Mouse (Mus musculus): Measurements from ENCODE around the gene Gse1. TPM values are rescaled to one million over a fixed set of nuclear protein-coding genes. Genes with fewer than 3 reads are reported as not detected.

Gse1 gene
- polyA plus RNA-seq, 1 experiment from 2014 or later, result 24.0 TPM

DNA sequence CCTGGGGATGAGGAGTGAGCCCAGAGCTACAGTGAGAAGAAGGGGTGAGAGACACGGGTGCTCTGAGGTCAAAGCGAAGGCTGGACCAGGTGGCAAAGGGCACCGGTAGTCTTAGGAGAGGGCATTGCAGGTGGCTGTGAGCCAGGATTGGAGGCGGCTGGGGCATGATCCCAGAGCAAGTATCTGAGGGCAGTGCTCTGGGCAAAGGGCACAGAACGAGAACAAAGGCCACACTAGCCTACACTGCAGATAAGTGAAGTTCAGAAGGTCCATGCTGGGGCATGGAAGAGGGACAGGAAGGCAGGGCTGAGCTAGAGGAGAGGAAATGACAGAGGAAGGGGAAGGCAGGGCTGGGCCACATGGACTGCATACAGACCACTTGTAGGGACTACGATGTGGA is 213.4 kb downstream of the Gse1 start:
- Histone ChIP-seq H3K4me3 (no peak overlapping the region), H3K36me3 (ENCODE audit: poor library complexity, severe bottlenecking) (no peaks in the 10 kb centered on the region), H3K9ac (0 out of 2 replicates have a peak overlapping the region, but pooled peaks have one; percentile 50), H3K9me3 (replicated peaks) (no peaks in the 10 kb centered on the region), H3K4me2 (no peak overlapping the region), H3K27me3 (no peaks in the 10 kb centered on the region), H3K4me1 (peaks cover 64% of the 10 kb centered on the region), H3K27ac (no peak overlapping the region; the same call in 1 of the 2 replicates)
- ATAC-seq, result no peak
- WGBS, result 85% methylated on average over 6 of the region's 6 CpGs

DNA sequence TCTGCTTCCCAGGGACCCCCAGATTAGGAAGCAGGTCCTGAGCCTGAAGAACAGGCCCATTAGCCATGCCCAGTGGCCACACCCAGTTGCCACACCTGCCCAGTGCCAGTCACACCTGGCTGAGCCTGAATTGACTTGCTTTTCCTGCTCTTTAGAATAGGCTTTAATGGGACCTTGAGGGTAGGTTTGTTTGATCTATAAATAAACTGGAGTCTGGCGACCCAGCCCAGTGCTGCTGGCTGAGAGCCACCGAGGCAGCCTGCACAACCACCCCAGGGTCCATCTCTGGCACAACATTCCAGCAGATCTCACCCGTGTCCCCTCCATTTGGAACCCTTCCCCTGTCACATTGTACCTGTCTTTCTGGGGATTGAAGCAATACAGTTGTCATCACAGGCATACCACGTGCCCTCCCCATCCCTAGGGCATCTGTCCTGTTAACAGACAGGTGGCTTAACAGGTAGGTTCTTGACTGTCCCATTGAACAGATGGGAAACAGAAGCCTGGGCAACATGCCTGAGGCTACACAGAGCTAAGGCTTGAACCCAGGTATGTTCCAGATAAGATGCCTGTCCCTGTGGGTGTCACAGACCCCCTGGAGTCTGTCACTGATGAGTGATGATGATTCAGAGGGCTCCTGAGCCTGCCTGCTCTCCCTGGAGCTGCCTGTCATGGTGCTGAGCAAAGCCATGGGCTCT is 214.2 kb downstream of the Gse1 start:
- H3K9me3 ChIP-seq (replicated peaks), result no peaks in the 10 kb centered on the region
- H3K27me3 ChIP-seq, result no peaks in the 10 kb centered on the region
- no peak for ATAC-seq
- H3K4me1 ChIP-seq, result peaks cover 58% of the 10 kb centered on the region
- no peaks in the 10 kb centered on the region for H3K36me3 ChIP-seq (ENCODE audit: poor library complexity, severe bottlenecking)
- no peak overlapping the region for H3K4me3 ChIP-seq
- WGBS, result 61% methylated on average over 4 of the region's 4 CpGs
- peak overlapping the region; percentile 35; the same call in 1 of the 2 replicates for H3K27ac ChIP-seq
- H3K9ac ChIP-seq, result no peak overlapping the region
- no peak overlapping the region for H3K4me2 ChIP-seq

DNA sequence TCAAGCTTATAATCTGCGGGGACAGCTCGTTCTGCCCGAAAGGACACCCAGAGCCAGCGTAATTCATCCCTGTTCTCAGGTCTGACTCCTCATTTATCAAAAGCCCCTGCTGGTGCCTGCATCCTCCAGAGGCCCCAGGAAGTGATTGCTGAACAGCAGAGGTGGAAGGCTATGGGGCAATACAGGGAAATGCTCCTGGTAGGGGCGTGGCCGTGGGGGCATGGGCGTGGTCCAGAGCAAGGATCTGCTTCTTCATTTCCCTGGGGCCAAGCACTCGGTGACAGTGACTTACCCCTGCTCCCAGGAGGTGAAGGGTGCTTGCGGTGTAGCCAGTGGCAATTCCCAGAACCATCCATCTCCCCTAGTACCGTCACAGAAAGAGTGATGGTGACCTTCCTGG is 217.0 kb downstream of the Gse1 start:
- Histone ChIP-seq H3K36me3 (ENCODE audit: poor library complexity, severe bottlenecking) (no peaks in the 10 kb centered on the region), H3K9me3 (replicated peaks) (no peaks in the 10 kb centered on the region), H3K4me3 (no peak overlapping the region), H3K4me2 (no peak overlapping the region), H3K27ac (no peak overlapping the region), H3K9ac (no peak overlapping the region), H3K4me1 (peaks cover 58% of the 10 kb centered on the region), H3K27me3 (no peaks in the 10 kb centered on the region)
- WGBS, result 62% methylated on average over 10 of the region's 10 CpGs
- no peak for ATAC-seq

DNA sequence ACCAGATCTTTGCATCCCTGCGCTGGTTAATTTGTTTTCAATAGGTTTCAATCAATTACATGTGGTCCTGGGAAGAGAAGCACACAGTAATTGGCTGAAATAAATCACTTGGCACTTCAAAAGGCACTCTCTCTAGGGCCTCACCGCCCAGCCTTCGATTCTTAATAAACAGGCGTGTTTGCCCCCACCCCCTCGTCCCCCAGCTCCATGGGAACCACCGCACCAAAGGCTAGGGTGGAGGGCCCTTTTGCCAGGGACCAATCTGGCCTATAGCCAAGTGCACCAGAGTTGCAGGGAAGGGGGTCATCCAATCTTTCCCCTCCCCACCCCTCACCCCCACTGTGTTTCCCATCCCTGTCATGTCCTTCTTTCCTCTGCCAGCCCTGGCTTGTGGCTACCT is 219.9 kb downstream of the Gse1 start:
- Histone ChIP-seq H3K27ac (peak overlapping the region; percentile 91), H3K27me3 (no peaks in the 10 kb centered on the region), H3K4me3 (no peak overlapping the region), H3K4me1 (peaks cover 41% of the 10 kb centered on the region), H3K4me2 (no peak overlapping the region), H3K36me3 (ENCODE audit: poor library complexity, severe bottlenecking) (no peaks in the 10 kb centered on the region), H3K9ac (no peak overlapping the region; the same call in 1 of the 2 replicates), H3K9me3 (replicated peaks) (no peaks in the 10 kb centered on the region)
- 7% methylated on average over 6 of the region's 6 CpGs for WGBS
- ATAC-seq, result peak; percentile 14; the same call in 1 of the 2 replicates

DNA sequence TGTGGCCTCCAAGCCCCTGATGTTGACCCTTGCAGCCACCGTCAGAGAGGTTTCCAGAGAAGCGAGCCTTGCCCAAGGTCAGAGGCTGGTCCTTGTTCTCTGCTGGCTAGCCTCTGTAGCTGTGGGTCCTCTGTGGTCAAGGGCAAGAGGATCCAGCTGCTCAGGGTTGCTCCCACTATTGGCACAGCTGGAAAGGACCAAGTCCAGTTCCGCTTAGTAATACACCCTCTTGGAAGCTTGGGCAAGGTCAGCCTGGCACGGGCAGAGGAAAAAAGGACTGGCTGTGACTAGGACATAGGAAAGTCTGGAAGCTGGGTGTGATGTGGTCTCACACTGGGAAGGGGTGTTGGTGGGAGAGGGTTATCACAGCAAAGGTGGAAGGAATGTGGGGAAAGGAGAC is 220.9 kb downstream of the Gse1 start:
- 81% methylated on average over 4 of the region's 4 CpGs for WGBS
- Histone ChIP-seq H3K4me3 (no peak overlapping the region), H3K4me1 (peaks cover 44% of the 10 kb centered on the region), H3K4me2 (peak overlapping the region; percentile 42; the same call in 1 of the 2 replicates), H3K27ac (peak overlapping the region; percentile 91), H3K36me3 (ENCODE audit: poor library complexity, severe bottlenecking) (no peaks in the 10 kb centered on the region), H3K9me3 (replicated peaks) (no peaks in the 10 kb centered on the region), H3K27me3 (no peaks in the 10 kb centered on the region), H3K9ac (peak overlapping the region; percentile 57)
- no peak; the same call in 1 of the 2 replicates for ATAC-seq

DNA sequence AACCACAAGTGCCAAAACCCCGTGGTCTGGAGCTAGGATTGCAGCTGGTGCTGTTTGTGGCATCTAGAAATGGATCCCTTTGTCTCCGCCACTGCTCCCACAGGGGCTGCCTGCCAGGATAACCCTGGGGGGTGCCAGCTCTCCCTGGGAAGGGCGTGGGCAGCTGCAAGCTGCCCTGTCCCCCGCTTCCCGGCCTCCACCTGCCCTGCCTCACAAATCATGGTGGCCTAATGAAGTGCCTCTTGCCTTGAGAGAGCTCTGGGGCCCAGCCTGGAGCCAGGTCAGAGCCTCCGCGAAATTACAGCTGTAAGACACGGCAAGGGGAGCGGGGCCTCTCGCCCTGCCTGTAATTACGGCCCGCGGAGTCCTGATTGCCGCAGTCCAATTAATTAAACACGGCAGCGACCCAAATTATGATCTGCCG is 221.4 kb downstream of the Gse1 start:
- peak overlapping the region; percentile 57 for H3K9ac ChIP-seq
- peak overlapping the region; percentile 42 for H3K4me2 ChIP-seq
- 9% methylated on average over 17 of the region's 17 CpGs for WGBS

DNA sequence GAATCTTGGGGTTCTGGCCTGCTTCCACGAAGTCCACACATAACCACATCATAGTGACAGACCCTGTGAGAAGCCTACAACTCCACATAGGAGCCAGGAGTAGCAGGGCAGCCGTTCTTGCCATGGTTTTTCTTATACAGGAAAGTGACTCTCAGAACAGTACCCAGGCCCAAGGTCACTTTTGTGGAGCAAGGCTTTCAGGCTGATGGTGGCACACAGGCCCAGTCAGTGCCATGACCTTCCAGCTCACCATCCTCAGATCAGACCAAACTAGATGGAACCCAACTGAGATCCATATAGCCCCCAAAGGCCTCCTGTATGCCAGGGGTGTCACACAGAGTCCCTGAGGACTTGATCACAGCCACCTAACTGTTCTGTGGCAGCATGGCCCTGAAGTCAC is 223.9 kb downstream of the Gse1 start:
- H3K27ac ChIP-seq, result no peak overlapping the region
- ATAC-seq, result no peak
- no peaks in the 10 kb centered on the region for H3K36me3 ChIP-seq (ENCODE audit: poor library complexity, severe bottlenecking)
- H3K9ac ChIP-seq, result no peak overlapping the region
- no peak overlapping the region for H3K4me2 ChIP-seq
- H3K9me3 ChIP-seq (replicated peaks), result no peaks in the 10 kb centered on the region
- H3K4me3 ChIP-seq, result no peak overlapping the region
- peaks cover 73% of the 10 kb centered on the region for H3K4me1 ChIP-seq
- H3K27me3 ChIP-seq, result no peaks in the 10 kb centered on the region
- WGBS, result 92% methylated on average over 2 of the region's 2 CpGs

More for the DNA sequence above, 221.4 kb downstream of the Gse1 start:
- Histone ChIP-seq H3K9me3 (replicated peaks) (no peaks in the 10 kb centered on the region), H3K4me3 (no peak overlapping the region), H3K36me3 (ENCODE audit: poor library complexity, severe bottlenecking) (no peaks in the 10 kb centered on the region), H3K27ac (peak overlapping the region; percentile 91), H3K27me3 (no peaks in the 10 kb centered on the region), H3K4me1 (peaks cover 49% of the 10 kb centered on the region)
- peak; percentile 67; the same call in 1 of the 2 replicates for ATAC-seq

DNA sequence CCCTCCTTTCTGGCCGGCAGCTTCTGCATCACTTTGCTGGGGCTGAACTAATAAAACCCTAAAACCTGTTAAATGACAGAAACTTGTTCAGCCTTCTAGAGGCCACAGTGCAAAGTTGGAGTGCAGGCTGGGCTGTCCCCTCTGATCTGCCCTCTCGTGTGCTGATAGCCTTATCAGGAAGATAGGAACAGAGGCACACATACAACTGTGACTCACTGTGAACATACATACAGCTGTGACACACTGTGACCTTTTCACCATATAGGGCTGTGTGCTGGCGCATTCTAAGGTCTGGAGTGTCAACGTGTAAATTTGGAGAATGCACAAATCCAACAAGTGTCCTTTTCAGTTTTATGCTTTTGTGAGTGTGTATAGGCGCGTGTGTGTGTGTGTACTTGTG is 226.1 kb downstream of the Gse1 start:
- peaks cover 72% of the 10 kb centered on the region for H3K4me1 ChIP-seq

DNA sequence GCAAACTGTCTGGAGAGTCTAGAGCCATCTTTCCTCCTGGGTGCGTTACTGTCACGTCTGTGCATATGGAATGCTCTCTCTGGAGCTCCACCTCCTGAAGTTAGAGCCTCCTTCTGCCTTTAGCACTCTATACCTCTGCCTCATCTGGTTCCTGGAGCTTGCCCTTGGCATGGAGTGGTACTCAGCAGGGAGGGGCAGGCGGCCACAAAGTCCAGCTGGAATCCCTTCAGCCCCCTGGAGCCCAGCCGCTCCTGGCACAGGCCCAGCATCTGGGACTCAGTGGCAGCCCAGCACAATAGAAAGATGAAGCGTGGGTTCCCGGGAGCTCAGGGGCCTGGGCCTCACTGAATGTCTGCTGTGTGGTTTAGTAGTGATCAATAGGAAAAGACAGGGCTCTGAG is 232.1 kb downstream of the Gse1 start:
- H3K27ac ChIP-seq, result peak overlapping the region; percentile 93
- peak overlapping the region; percentile 22; the same call in 1 of the 2 replicates for H3K9ac ChIP-seq
- no peaks in the 10 kb centered on the region for H3K9me3 ChIP-seq (replicated peaks)
- H3K27me3 ChIP-seq, result no peaks in the 10 kb centered on the region
- 10% methylated on average over 4 of the region's 6 CpGs for WGBS
- peak overlapping the region; percentile 3 for H3K4me2 ChIP-seq
- H3K4me1 ChIP-seq, result peaks cover 80% of the 10 kb centered on the region
- ATAC-seq, result peak; percentile 52; the same call in 1 of the 2 replicates
- H3K36me3 ChIP-seq (ENCODE audit: poor library complexity, severe bottlenecking), result no peaks in the 10 kb centered on the region
- H3K4me3 ChIP-seq, result no peak overlapping the region

More for the DNA sequence above, 226.1 kb downstream of the Gse1 start:
- Histone ChIP-seq H3K4me3 (no peak overlapping the region), H3K27me3 (no peaks in the 10 kb centered on the region), H3K36me3 (ENCODE audit: poor library complexity, severe bottlenecking) (no peaks in the 10 kb centered on the region), H3K27ac (no peak overlapping the region), H3K9me3 (replicated peaks) (no peaks in the 10 kb centered on the region), H3K4me2 (no peak overlapping the region), H3K9ac (no peak overlapping the region)
- ATAC-seq, result no peak
- WGBS, result 83% methylated on average over 6 of the region's 6 CpGs

DNA sequence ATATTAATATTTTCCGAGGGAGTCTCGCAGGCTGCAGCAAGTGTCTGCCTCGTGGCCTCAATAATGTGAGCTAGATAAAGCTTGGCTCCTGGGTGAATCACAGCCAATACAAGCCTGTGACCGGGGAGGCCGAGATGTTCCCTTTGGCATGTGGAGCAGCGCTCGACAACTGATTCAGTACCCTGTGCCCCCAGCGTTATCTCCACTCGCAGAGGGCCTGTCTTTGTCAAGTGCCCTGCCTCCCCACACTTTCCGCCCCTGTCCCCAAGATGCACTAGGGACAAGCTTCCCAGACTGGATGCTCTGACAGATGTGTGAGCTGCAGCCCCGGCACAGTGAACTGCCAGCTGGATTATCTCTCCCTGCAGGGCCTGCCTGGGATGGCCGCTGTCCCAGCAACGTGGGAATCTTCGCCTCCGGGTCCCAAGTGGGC is 233.9 kb downstream of the Gse1 start:
- 33% methylated on average over 15 of the region's 15 CpGs for WGBS
- peak overlapping the region; percentile 51 for H3K27ac ChIP-seq
- peak overlapping the region; percentile 43; the same call in 1 of the 2 replicates for H3K9ac ChIP-seq
- ATAC-seq, result no peak
- H3K4me2 ChIP-seq, result no peak overlapping the region
- H3K4me3 ChIP-seq, result no peak overlapping the region
- no peaks in the 10 kb centered on the region for H3K36me3 ChIP-seq (ENCODE audit: poor library complexity, severe bottlenecking)
- peaks cover 81% of the 10 kb centered on the region for H3K4me1 ChIP-seq
- no peaks in the 10 kb centered on the region for H3K9me3 ChIP-seq (replicated peaks)
- H3K27me3 ChIP-seq, result no peaks in the 10 kb centered on the region

DNA sequence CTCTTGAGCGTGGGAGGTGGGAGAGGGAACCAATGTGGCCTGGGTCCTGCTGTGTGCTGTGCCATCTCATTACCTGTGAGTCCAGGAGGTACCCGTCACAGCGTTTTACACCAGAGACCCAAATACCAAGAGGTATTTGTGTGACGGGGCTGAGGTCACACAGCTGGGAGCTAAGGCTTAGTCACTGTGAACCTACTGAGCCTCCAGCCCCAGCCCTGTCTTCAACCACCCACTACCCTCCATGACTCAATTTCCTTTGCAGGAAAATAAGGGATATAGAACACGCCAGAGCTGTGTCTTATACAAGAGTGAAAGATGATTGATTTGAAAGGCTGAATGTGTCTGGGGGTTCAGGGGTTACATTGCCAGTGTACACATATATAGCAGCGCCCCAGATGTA is 234.4 kb downstream of the Gse1 start:
- no peaks in the 10 kb centered on the region for H3K27me3 ChIP-seq
- peaks cover 83% of the 10 kb centered on the region for H3K4me1 ChIP-seq
- H3K9ac ChIP-seq, result no peak overlapping the region
- no peak overlapping the region for H3K4me2 ChIP-seq
- no peaks in the 10 kb centered on the region for H3K36me3 ChIP-seq (ENCODE audit: poor library complexity, severe bottlenecking)
- no peak for ATAC-seq
- H3K27ac ChIP-seq, result peak overlapping the region; percentile 51
- 74% methylated on average over 6 of the region's 6 CpGs for WGBS
- no peak overlapping the region for H3K4me3 ChIP-seq
- no peaks in the 10 kb centered on the region for H3K9me3 ChIP-seq (replicated peaks)

DNA sequence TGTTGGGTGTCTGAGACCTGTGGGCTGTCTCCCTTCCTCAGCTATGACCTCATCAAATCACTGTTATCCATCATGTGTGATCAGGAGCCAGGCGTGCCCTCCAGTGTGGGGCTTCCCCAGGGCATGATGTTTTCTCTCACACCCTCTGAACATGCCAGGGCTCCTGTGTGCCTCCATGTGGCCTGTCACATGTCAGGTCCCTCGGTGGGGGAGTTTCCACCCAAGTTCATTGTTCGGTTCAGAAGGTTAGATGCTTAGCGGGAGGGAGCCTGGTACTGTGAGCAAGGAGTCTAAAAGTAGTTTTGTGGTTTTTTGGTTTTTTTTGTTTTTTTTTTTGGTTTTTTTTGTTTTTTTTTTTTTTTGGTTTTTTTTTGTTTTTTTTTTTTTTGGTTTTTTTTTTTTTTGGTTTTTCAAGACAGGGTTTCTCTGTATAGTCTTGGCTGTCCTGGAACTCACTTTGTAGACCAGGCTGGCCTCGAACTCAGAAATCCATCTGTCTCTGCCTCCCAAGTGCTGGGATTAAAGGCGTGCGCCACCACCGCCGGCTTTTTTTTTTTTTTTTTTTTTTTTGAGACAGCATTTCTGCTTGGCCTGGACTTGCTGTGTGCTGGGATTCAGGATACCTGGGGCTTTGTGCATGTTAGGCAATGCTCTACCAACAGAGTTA is 235.8 kb downstream of the Gse1 start:
- ATAC-seq, result no peak
- peak overlapping the region; percentile 76; the same call in 1 of the 2 replicates for H3K27ac ChIP-seq

More for the DNA sequence above, 235.8 kb downstream of the Gse1 start:
- Histone ChIP-seq H3K4me3 (no peak overlapping the region), H3K4me2 (no peak overlapping the region), H3K9me3 (replicated peaks) (no peaks in the 10 kb centered on the region), H3K9ac (no peak overlapping the region), H3K36me3 (ENCODE audit: poor library complexity, severe bottlenecking) (no peaks in the 10 kb centered on the region), H3K27me3 (peaks cover 3% of the 10 kb centered on the region; the same call in 1 of the 2 replicates), H3K4me1 (peaks cover 78% of the 10 kb centered on the region)
- WGBS, result 84% methylated on average over 6 of the region's 9 CpGs
